Mouse (Mus musculus): ENCODE measurements at regions not wholly inside any gene's neighbourhood (a gene's known extent, or its start where the extent isn't known, plus 50 kb on each side); places are given as distances from the start of the nearest gene placed in this dataset.

- WGBS, result 83% methylated on average over 2 of the region's 2 CpGs
- DNase-seq, result no peak
- no peak overlapping the region for H3K4me3 ChIP-seq (ENCODE audit: insufficient read depth, low read depth, low read length)
Observed at GRCm38 (mm10) chr9:51517643-51518042, 188.9 kb upstream of the 1810046K07Rik start.

GRCm38 (mm10) chr9:51518376-51518775 lies 189.7 kb upstream of the 1810046K07Rik start:
- H3K27ac ChIP-seq (ENCODE audit: insufficient read depth, low read depth, low read length), result no peak overlapping the region
- no peaks in the 10 kb centered on the region for H3K4me1 ChIP-seq (ENCODE audit: control insufficient read depth, insufficient read depth, low read length)
- WGBS, result 85% methylated on average over 4 of the region's 4 CpGs
- TF ChIP-seq POLR2A (IDR thresholded peaks at IDR 0.05; ENCODE audit: low read depth, low read length) (no peak), CTCF (conservative IDR thresholded peaks at IDR 0.05; ENCODE audit: insufficient read depth, insufficient read length, low read depth, low read length) (no peak)
- H3K4me3 ChIP-seq (ENCODE audit: insufficient read depth, low read depth, low read length), result no peak overlapping the region
- no peak for DNase-seq
- H3K36me3 ChIP-seq (ENCODE audit: control insufficient read depth, insufficient read depth, low read length), result no peaks in the 10 kb centered on the region
- H3K27me3 ChIP-seq (replicated peaks; ENCODE audit: control insufficient read depth, insufficient read depth, low read length), result no peaks in the 10 kb centered on the region

More at GRCm38 (mm10) chr9:51517643-51518042, 188.9 kb upstream of the 1810046K07Rik start:
- no peaks in the 10 kb centered on the region for H3K36me3 ChIP-seq (ENCODE audit: control insufficient read depth, insufficient read depth, low read length)
- no peak for TF ChIP-seq POLR2A (IDR thresholded peaks at IDR 0.05; ENCODE audit: low read depth, low read length)
- no peak for TF ChIP-seq CTCF (conservative IDR thresholded peaks at IDR 0.05; ENCODE audit: insufficient read depth, insufficient read length, low read depth, low read length)
- H3K27ac ChIP-seq (ENCODE audit: insufficient read depth, low read depth, low read length), result no peak overlapping the region
- no peaks in the 10 kb centered on the region for H3K4me1 ChIP-seq (ENCODE audit: control insufficient read depth, insufficient read depth, low read length)
- H3K27me3 ChIP-seq (replicated peaks; ENCODE audit: control insufficient read depth, insufficient read depth, low read length), result no peaks in the 10 kb centered on the region

- no peak for DNase-seq
- H3K36me3 ChIP-seq (ENCODE audit: control insufficient read depth, insufficient read depth, low read length), result no peaks in the 10 kb centered on the region
- H3K4me3 ChIP-seq (ENCODE audit: insufficient read depth, low read depth, low read length), result no peak overlapping the region
- no peaks in the 10 kb centered on the region for H3K27me3 ChIP-seq (replicated peaks; ENCODE audit: control insufficient read depth, insufficient read depth, low read length)
- H3K4me1 ChIP-seq (ENCODE audit: control insufficient read depth, insufficient read depth, low read length), result no peaks in the 10 kb centered on the region
- TF ChIP-seq CTCF (conservative IDR thresholded peaks at IDR 0.05; ENCODE audit: insufficient read depth, insufficient read length, low read depth, low read length) (no peak), POLR2A (IDR thresholded peaks at IDR 0.05; ENCODE audit: low read depth, low read length) (no peak)
- H3K27ac ChIP-seq (ENCODE audit: insufficient read depth, low read depth, low read length), result no peak overlapping the region
Observed at GRCm38 (mm10) chr9:51523471-51523870, 194.8 kb upstream of the 1810046K07Rik start.

GRCm38 (mm10) chr9:51525906-51526305 lies 197.2 kb upstream of the 1810046K07Rik start:
- no peaks in the 10 kb centered on the region for H3K36me3 ChIP-seq (ENCODE audit: control insufficient read depth, insufficient read depth, low read length)
- peak; percentile 1 for DNase-seq
- TF ChIP-seq CTCF (conservative IDR thresholded peaks at IDR 0.05; ENCODE audit: insufficient read depth, insufficient read length, low read depth, low read length) (no peak), POLR2A (IDR thresholded peaks at IDR 0.05; ENCODE audit: low read depth, low read length) (no peak)
- no peak overlapping the region for H3K4me3 ChIP-seq (ENCODE audit: insufficient read depth, low read depth, low read length)
- H3K4me1 ChIP-seq (ENCODE audit: control insufficient read depth, insufficient read depth, low read length), result no peaks in the 10 kb centered on the region
- 76% methylated on average over 4 of the region's 4 CpGs for WGBS
- H3K27me3 ChIP-seq (replicated peaks; ENCODE audit: control insufficient read depth, insufficient read depth, low read length), result no peaks in the 10 kb centered on the region
- no peak overlapping the region for H3K27ac ChIP-seq (ENCODE audit: insufficient read depth, low read depth, low read length)

GRCm38 (mm10) chr9:51538894-51539293 lies 210.2 kb upstream of the 1810046K07Rik start:
- H3K36me3 ChIP-seq (ENCODE audit: control insufficient read depth, insufficient read depth, low read length), result no peaks in the 10 kb centered on the region
- H3K27me3 ChIP-seq (replicated peaks; ENCODE audit: control insufficient read depth, insufficient read depth, low read length), result no peaks in the 10 kb centered on the region
- H3K27ac ChIP-seq (ENCODE audit: insufficient read depth, low read depth, low read length), result no peak overlapping the region
- H3K4me3 ChIP-seq (ENCODE audit: insufficient read depth, low read depth, low read length), result no peak overlapping the region
- DNase-seq, result no peak
- H3K4me1 ChIP-seq (ENCODE audit: control insufficient read depth, insufficient read depth, low read length), result no peaks in the 10 kb centered on the region
- 17% methylated on average over 2 of the region's 2 CpGs for WGBS
- TF ChIP-seq POLR2A (IDR thresholded peaks at IDR 0.05; ENCODE audit: low read depth, low read length) (no peak), CTCF (conservative IDR thresholded peaks at IDR 0.05; ENCODE audit: insufficient read depth, insufficient read length, low read depth, low read length) (no peak)

- no peaks in the 10 kb centered on the region for H3K27me3 ChIP-seq (replicated peaks; ENCODE audit: control insufficient read depth, insufficient read depth, low read length)
- H3K27ac ChIP-seq (ENCODE audit: insufficient read depth, low read depth, low read length), result no peak overlapping the region
- 80% methylated on average over 3 of the region's 3 CpGs for WGBS
- DNase-seq, result no peak
- no peaks in the 10 kb centered on the region for H3K4me1 ChIP-seq (ENCODE audit: control insufficient read depth, insufficient read depth, low read length)
- H3K4me3 ChIP-seq (ENCODE audit: insufficient read depth, low read depth, low read length), result no peak overlapping the region
- TF ChIP-seq CTCF (conservative IDR thresholded peaks at IDR 0.05; ENCODE audit: insufficient read depth, insufficient read length, low read depth, low read length) (no peak), POLR2A (IDR thresholded peaks at IDR 0.05; ENCODE audit: low read depth, low read length) (no peak)
- H3K36me3 ChIP-seq (ENCODE audit: control insufficient read depth, insufficient read depth, low read length), result no peaks in the 10 kb centered on the region
Observed at GRCm38 (mm10) chr9:51541940-51542339, 213.2 kb upstream of the 1810046K07Rik start.

GRCm38 (mm10) chr9:51572040-51572439 lies 193.1 kb upstream of the Arhgap20 start:
- Histone ChIP-seq H3K27ac (ENCODE audit: insufficient read depth, low read depth, low read length) (no peak overlapping the region), H3K27me3 (replicated peaks; ENCODE audit: control insufficient read depth, insufficient read depth, low read length) (no peaks in the 10 kb centered on the region), H3K36me3 (ENCODE audit: control insufficient read depth, insufficient read depth, low read length) (no peaks in the 10 kb centered on the region), H3K4me3 (ENCODE audit: insufficient read depth, low read depth, low read length) (no peak overlapping the region), H3K4me1 (ENCODE audit: control insufficient read depth, insufficient read depth, low read length) (no peaks in the 10 kb centered on the region)
- no peak for DNase-seq
- WGBS, result 67% methylated on average over 5 of the region's 5 CpGs
- TF ChIP-seq POLR2A (IDR thresholded peaks at IDR 0.05; ENCODE audit: low read depth, low read length) (no peak), CTCF (conservative IDR thresholded peaks at IDR 0.05; ENCODE audit: insufficient read depth, insufficient read length, low read depth, low read length) (no peak)

GRCm38 (mm10) chr9:51581601-51582000 lies 183.5 kb upstream of the Arhgap20 start:
- H3K4me3 ChIP-seq (ENCODE audit: insufficient read depth, low read depth, low read length), result no peak overlapping the region
- no peaks in the 10 kb centered on the region; the same call in 1 of the 2 replicates for H3K27me3 ChIP-seq (replicated peaks; ENCODE audit: control insufficient read depth, insufficient read depth, low read length)
- no peaks in the 10 kb centered on the region for H3K4me1 ChIP-seq (ENCODE audit: control insufficient read depth, insufficient read depth, low read length)
- no peak for DNase-seq
- H3K27ac ChIP-seq (ENCODE audit: insufficient read depth, low read depth, low read length), result no peak overlapping the region
- WGBS, result 88% methylated on average over 3 of the region's 3 CpGs
- TF ChIP-seq CTCF (conservative IDR thresholded peaks at IDR 0.05; ENCODE audit: insufficient read depth, insufficient read length, low read depth, low read length) (no peak), POLR2A (IDR thresholded peaks at IDR 0.05; ENCODE audit: low read depth, low read length) (no peak)
- no peaks in the 10 kb centered on the region for H3K36me3 ChIP-seq (ENCODE audit: control insufficient read depth, insufficient read depth, low read length)
